Mouse (Mus musculus): ENCODE measurements around the gene Map4k3. TPM values are rescaled to one million over a fixed set of nuclear protein-coding genes. Genes with fewer than 3 reads are reported as not detected.
"Not testable (repeated sequence)": the region's sequence is repeated elsewhere in the genome, so short reads cannot be mapped to it uniquely, and the experiment has no call there.

The Map4k3 gene
- polyA plus RNA-seq, 1 experiment, result 46.7 TPM

DNA sequence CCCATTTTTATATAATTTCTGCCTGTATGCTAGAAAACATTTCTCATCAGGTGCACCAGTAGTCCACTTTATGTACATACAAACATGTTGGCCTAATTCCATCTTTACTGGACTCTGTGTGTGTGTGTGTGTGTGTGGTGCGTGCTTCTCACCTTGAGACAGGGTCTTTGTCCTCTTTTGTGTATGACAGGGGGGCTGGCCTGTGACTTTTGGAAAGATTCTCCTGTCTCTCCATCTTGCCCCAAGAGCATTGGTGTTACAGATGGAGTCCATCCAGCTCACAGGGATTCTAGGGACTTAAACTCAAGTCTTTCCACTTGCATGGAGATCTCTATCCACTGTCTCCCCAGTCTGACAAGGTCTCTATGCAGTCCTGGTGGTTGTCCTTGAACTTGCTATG is 150.2 kb downstream of the Map4k3 start:
- Histone ChIP-seq H3K27ac (ENCODE audit: insufficient read depth, low read length) (no peak overlapping the region), H3K4me3 (ENCODE audit: insufficient read depth, low read length) (no peak overlapping the region; the same call in 1 of the 2 replicates), H3K4me1 (ENCODE audit: control insufficient read depth, insufficient read depth, low read length) (no peaks in the 10 kb centered on the region)
- TF ChIP-seq CTCF (IDR thresholded peaks at IDR 0.05; ENCODE audit: extremely low read depth, insufficient read depth, low read length) (no peak), POLR2A (IDR thresholded peaks at IDR 0.05; ENCODE audit: extremely low read depth, insufficient read depth, low read length) (no peak)

DNA sequence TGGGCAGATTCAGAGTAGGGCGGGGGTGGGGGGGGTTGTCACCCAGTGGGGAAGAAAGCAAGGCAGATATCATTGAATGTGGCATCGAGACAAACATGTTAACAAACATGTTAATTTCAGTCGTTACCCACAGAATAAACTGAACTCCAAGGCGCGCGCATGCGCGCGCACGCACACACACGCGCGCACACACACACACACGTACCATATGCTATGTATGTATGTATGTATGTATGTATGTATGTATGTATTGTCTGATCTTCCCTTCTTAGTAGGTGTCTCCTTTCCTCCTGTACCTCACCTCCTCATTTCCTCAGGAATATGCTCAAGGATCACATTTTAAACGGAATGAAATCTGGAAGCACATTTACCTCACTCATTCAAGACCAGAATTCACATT is 150.6 kb downstream of the Map4k3 start, which contains the start of gene Cdkl4:
Gene Cdkl4 (minus strand): TSS at position 175 of the 400 bp plus-strand sequence.
- Histone ChIP-seq H3K27ac (ENCODE audit: insufficient read depth, low read length) (no peak within 1 kb of the TSS), H3K4me3 (ENCODE audit: insufficient read depth, low read length) (peak within 1 kb of the TSS; percentile 51), H3K4me1 (ENCODE audit: control insufficient read depth, insufficient read depth, low read length) (no peaks in the 10 kb centered on the region)
- no peak for TF ChIP-seq CTCF (IDR thresholded peaks at IDR 0.05; ENCODE audit: extremely low read depth, insufficient read depth, low read length)
- no peak; the same call in 1 of the 2 replicates for TF ChIP-seq POLR2A (IDR thresholded peaks at IDR 0.05; ENCODE audit: extremely low read depth, insufficient read depth, low read length)

DNA sequence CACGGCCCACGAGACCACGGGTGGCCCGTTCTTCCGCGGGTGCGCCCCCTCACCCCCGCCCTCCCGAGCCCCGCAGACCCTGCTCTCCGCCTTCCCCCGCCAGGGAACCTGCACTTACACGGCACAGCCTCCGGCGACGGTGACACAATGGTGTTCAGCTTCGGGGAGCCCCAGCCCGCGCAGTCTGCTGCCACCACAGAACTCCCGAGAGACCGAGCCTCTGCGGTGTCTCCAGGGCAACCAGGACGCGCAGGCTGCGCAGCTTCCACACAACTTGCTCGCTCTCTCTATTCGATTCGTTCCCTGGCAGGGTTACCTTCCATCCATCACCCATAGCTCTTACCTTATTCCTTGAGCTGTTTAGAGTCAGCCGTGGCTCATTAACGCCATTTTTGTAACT is 151.1 kb downstream of the Map4k3 start:
- no peak overlapping the region for H3K27ac ChIP-seq (ENCODE audit: insufficient read depth, low read length)
- TF ChIP-seq CTCF (IDR thresholded peaks at IDR 0.05; ENCODE audit: extremely low read depth, insufficient read depth, low read length), result no peak
- TF ChIP-seq POLR2A (IDR thresholded peaks at IDR 0.05; ENCODE audit: extremely low read depth, insufficient read depth, low read length), result peak; percentile 49; the same call in 1 of the 2 replicates
- H3K4me1 ChIP-seq (ENCODE audit: control insufficient read depth, insufficient read depth, low read length), result no peaks in the 10 kb centered on the region
- H3K4me3 ChIP-seq (ENCODE audit: insufficient read depth, low read length), result peak overlapping the region; percentile 51

DNA sequence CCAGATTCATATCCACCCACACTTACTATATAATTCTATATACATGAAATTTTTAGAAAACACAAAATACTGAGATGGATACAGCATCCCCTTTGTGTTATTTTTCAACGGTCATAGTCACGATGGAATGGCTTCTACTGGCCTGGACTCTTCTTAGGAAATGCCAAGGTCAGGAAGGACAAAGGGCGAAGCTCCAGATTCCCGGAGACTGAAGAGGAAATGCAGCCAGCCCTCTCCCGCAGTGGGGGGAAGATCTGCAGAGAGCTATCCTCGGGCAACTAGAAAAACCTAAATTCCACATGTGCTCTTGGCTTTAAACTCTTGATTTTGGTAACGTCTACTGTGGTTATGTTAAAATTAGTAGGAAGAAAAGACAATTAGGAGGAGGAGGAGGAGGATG is 153.3 kb downstream of the Map4k3 start:
- Histone ChIP-seq H3K4me3 (ENCODE audit: insufficient read depth, low read length) (no peak overlapping the region), H3K4me1 (ENCODE audit: control insufficient read depth, insufficient read depth, low read length) (no peaks in the 10 kb centered on the region), H3K27ac (ENCODE audit: insufficient read depth, low read length) (no peak overlapping the region)
- TF ChIP-seq POLR2A (IDR thresholded peaks at IDR 0.05; ENCODE audit: extremely low read depth, insufficient read depth, low read length) (no peak), CTCF (IDR thresholded peaks at IDR 0.05; ENCODE audit: extremely low read depth, insufficient read depth, low read length) (no peak)

DNA sequence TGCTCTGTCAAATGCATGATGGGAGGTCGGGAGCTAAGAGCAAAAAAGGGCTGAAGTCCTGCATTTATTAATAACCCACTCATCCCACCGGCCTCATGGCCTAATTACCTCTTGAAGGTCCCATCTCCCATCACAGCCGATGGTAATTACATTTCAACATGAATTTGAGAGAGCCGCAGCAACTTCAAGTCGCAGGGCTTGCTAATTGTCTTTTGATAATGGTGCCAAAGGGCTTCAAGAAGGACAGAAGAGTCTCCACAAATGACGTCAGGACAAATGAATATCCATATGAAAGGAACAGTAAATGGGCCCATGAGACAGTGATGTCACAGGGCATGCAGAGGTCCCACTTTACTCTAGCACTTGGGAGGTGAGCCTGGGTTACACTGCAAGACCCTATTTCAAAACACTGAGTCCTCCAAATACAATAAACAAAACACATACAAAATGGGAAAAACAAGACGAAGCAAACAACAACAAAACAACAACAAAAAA is 153.8 kb downstream of the Map4k3 start:
- H3K4me1 ChIP-seq (ENCODE audit: control insufficient read depth, insufficient read depth, low read length), result no peaks in the 10 kb centered on the region
- TF ChIP-seq CTCF (IDR thresholded peaks at IDR 0.05; ENCODE audit: extremely low read depth, insufficient read depth, low read length) (no peak), POLR2A (IDR thresholded peaks at IDR 0.05; ENCODE audit: extremely low read depth, insufficient read depth, low read length) (no peak)
- no peak overlapping the region for H3K27ac ChIP-seq (ENCODE audit: insufficient read depth, low read length)
- H3K4me3 ChIP-seq (ENCODE audit: insufficient read depth, low read length), result no peak overlapping the region

DNA sequence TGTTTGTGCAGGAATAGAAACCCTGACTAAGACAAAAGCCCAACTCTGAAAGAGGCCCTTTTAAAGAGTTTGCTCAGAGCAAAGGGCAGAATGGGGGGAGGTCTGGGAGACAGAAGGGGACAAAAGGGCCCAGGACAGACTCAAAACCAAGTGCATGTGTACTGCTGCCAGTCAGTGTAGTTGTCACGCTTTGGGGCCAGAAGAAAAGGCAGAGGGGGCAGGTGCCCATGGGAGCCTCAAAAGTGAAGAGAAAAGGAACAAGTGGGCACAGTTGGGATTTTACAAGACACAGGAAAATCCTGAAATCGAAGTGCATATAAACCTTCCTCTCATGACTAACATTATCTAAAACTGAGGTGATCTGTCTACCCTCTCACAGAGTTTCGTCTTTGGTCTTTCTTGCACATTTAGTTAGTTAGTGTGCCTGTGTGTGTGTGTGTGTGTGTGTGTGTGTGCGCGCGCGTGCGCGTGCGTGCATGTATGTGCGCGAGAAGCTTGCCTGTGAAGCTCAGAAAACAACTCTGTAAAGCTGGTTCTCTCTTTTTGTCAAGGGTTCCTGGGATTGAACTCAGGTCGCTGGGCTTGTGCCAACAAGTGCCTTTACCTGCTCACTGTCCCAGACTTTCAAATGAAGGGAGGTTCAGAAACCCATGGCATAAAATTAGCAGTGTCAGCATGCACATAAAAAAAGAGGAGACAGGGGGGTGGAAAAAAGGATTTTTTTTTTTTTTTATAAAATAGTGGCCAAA is 155.9 kb downstream of the Map4k3 start:
- TF ChIP-seq CTCF (IDR thresholded peaks at IDR 0.05; ENCODE audit: extremely low read depth, insufficient read depth, low read length) (no peak), POLR2A (IDR thresholded peaks at IDR 0.05; ENCODE audit: extremely low read depth, insufficient read depth, low read length) (no peak)
- no peak overlapping the region for H3K4me3 ChIP-seq (ENCODE audit: insufficient read depth, low read length)
- no peak overlapping the region for H3K27ac ChIP-seq (ENCODE audit: insufficient read depth, low read length)
- no peaks in the 10 kb centered on the region for H3K4me1 ChIP-seq (ENCODE audit: control insufficient read depth, insufficient read depth, low read length)

DNA sequence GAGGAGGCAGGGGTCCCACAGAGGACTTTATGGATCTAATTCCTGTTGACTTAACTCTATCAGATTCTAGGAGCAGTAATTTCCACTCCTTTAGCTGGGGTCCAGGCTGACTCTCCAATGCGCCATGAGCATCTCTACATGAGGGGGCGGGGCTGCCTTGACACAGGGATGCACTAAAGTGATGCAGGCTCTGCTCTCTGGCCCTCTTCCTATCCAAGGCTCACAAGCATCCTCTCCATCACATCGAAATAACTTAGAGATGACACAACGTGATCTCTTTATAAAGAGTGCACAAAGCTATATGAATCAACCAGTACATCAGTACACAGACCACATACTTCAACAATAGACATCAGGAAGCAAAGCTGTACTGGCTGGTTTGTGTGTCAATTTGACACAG is 156.8 kb downstream of the Map4k3 start:
- TF ChIP-seq CTCF (IDR thresholded peaks at IDR 0.05; ENCODE audit: extremely low read depth, insufficient read depth, low read length) (no peak), POLR2A (IDR thresholded peaks at IDR 0.05; ENCODE audit: extremely low read depth, insufficient read depth, low read length) (no peak)
- Histone ChIP-seq H3K4me3 (ENCODE audit: insufficient read depth, low read length) (no peak overlapping the region), H3K27ac (ENCODE audit: insufficient read depth, low read length) (no peak overlapping the region), H3K4me1 (ENCODE audit: control insufficient read depth, insufficient read depth, low read length) (no peaks in the 10 kb centered on the region)

DNA sequence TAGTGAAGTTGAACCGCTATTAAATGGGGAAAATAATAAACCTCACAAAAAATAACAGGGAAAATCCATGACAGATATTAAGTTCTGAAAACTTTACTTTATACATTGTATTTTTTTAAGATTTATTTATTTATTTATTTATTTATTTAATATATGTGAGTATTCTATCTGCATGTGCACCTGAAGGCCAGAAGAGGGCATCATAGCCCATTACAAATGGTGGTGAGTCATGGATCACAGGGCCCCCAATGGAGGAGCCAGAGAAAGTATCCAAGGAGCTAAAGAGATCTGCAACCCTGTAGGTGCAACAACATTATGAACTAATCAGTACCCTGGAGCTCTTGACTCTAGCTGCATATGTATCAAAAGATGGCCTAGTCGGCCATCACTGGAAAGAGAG is 158.6 kb downstream of the Map4k3 start:
- H3K27ac ChIP-seq (ENCODE audit: insufficient read depth, low read length); H3K4me3 ChIP-seq (ENCODE audit: insufficient read depth, low read length); H3K4me1 ChIP-seq (ENCODE audit: control insufficient read depth, insufficient read depth, low read length): not testable (repeated sequence)
- 0 out of 2 replicates have a peak, but pooled peaks have one; percentile 3 for TF ChIP-seq CTCF (IDR thresholded peaks at IDR 0.05; ENCODE audit: extremely low read depth, insufficient read depth, low read length)

DNA sequence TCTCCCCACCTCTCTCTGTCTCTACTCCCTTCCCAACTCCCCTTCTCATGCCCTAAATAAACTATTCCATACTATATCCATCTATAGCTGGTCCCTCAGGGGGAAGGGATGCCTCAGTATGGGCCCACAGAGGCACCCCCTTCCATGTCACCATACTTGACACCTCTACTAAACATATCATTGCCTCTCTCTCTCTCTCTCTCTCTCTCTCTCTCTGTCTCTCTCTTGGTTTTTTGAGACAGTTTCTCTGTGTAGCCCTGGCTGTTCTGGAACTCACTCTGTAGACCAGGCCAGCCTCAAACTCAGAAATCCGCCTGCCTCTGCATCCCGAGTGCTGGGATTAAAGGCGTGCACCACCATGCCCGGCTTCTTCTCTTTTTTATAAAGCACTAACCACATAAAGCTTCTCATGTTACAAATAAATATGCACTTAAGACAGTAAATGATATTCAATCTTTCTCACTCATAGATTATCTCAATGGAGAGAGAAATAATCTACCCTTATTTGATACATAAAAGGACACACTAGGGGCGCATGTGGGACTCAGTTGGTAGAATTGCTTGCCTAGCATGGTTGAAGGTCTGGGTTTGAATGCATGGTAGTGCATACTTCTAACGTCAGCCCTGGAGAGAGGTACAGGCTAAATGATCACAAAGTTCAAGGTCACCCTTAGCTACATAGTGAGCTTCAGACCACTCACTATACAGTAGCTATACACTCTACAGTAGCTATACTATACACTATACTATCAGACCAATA is 159.3 kb downstream of the Map4k3 start:
- no peak for TF ChIP-seq POLR2A (IDR thresholded peaks at IDR 0.05; ENCODE audit: extremely low read depth, insufficient read depth, low read length)
- TF ChIP-seq CTCF (IDR thresholded peaks at IDR 0.05; ENCODE audit: extremely low read depth, insufficient read depth, low read length), result no peak

More for the DNA sequence above, 159.3 kb downstream of the Map4k3 start:
- H3K4me3 ChIP-seq (ENCODE audit: insufficient read depth, low read length), result no peak overlapping the region
- no peak overlapping the region for H3K27ac ChIP-seq (ENCODE audit: insufficient read depth, low read length)
- H3K4me1 ChIP-seq (ENCODE audit: control insufficient read depth, insufficient read depth, low read length), result no peaks in the 10 kb centered on the region

Data from cortical plate, adult 2 months (tissue).